Mouse (Mus musculus) urinary bladder, adult 18-20 months (tissue): ENCODE measurements around the gene Qrfp.

Source experiments
- DNase-seq, 2 experiments: peaks; one replicate each; pipeline ENCODE4 v3.0.0; 2022; ENCODE audit warnings: low spot score in 2 of 2, mixed read lengths in 2 of 2

Gene Qrfp

DNA sequence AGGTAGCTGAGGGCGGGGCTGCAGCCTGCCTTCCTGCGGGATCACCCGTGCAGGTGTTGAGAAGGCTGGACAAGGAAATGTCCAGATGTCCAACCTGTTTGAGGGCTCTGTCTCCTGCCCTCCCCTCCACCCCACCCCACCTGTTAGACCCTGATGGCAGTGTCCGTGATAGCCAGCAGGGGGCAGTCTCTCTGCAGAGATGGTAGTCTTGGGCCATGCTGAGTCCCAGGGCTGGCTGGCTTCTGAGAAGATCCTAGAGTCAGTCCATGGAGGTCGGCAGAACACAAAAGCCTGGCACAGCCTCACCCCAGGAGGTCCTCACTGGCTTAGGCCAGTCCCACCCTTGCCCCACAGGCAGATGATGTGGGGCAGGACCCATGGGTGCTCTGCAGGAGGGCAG, 5.0 kb upstream of the Qrfp start:
- no peak for DNase-seq

DNA sequence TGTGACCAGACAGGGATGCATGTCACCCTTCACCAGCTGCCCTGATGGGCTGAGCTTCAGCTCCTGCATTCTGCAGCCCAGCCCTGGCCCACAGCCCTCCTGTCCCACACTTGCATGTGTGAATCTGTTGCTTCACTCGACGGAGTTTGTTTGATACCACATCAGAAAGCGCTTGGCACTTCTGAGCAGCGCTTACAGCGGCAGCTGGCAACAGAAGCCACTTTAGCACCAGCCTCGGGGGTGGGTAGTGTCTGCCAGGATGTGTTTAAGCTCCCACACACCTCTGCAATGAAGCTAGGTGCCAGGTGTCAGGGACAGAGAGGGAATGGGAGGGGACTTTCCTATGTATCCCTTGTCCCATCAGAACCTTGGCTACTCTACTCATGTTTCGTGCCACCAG, 4.3 kb upstream of the Qrfp start:
- no peak for DNase-seq

DNA sequence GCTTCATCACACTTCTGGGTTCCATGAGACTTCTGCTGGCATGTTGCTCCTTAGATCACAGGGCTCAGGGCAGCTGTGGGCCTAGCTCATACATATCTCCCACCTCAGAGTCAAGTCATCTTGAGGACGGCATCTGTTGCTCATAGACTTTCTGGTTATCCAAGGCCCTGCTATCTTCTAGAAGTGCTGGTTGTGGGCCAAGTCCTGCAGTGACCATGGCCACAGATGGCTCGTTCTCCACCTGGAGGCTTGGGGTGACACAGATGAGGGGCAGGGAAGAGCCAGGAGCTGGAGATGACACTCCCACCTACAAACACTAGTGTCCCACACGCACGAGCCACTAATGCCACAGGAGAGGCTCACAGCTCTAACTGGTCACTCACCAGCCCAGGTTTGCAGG, 3.3 kb upstream of the Qrfp start:
- no peak for DNase-seq

DNA sequence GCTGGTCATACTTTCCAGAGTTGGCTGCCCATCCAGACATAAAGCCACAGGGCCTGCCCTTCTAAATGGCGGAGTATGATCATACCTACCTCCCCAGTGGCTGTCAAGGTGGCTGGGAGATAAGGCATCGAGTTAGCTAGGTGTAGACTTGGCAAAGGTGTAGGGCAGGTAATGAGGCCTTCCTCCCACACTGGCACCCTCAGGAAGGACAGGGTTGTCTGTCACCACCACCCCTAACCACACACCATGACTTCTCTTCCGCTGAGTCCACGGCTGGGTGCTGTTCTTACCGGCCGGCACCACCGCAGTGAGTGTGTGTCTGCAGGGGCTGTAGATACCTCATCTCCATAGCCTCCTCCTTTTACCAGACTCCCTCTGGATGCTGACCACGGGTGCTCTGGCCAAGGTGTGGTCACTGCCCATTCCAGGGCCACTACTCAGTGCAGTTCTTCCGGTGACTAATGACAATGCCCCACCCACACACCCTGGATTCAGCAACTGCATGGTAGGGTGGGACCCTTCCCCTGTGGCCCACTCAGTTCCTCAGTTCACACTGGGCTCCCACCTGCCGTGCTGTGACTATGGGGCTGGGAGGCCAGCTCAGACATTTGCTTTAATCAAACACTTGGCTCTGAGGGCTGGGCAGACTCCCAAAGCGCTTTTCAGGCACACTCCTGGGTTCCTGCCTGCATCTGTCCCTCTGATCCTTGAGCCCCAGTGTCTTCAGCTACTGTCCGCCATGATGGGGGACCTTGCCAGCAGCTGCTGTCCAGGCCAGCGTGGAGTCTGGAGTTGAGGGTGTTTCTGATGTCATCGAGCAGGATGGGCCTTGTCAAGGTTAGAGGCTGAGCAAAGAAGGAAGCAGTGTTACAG, 942 bp upstream of the Qrfp start:
- no peak for DNase-seq

GRCm38 (mm10) chr2:31809358-31809740, 1.0 kb downstream of the Qrfp start:
- DNase-seq, result no peak

GRCm38 (mm10) chr2:31808410-31809357, 1.7 kb downstream of the Qrfp start:
- no peak for DNase-seq

- DNase-seq, result no peak
Observed at GRCm38 (mm10) chr2:31806639-31807382, 3.6 kb downstream of the Qrfp start.

- DNase-seq, result peak in 1 of 2 experiments; percentile 40
Observed at GRCm38 (mm10) chr2:31803480-31803879, 6.9 kb downstream of the Qrfp start.

DNA sequence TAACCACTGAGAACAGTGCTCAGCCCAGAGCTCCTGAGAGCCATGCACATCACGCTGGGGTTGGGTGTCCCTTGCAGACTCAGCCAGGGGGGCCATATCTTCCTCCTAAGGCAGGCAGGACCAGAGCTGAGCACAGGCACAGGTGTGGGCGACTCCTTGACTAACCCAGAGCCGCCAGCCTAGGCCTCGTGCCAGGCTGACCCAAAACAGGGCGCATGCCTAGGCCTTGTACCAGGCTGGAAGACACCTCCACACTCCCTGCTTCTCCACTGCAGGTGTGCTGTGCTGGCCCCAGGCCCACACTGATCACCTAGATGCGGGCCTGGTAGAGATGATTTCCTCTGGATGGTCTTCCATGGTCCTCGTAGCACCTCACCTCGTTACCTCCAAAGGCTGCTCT, 7.6 kb downstream of the Qrfp start:
- no peak for DNase-seq

DNA sequence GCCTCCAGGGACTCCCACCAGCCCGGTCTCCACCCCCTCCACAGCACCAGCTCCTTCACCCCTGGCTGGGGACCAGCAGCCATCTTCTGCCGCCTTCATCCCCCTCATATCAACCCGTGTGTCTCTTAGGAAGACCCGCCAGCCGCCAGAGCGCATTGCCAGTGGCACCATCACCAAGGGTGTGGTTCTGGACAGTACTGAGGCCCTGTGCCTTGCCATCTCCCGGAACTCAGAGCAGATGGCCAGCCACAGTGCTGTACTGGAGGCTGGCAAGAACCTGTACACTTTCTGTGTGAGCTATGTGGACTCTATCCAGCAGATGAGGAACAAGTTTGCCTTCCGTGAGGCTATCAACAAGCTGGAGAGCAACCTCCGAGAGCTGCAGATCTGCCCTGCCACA, 9.0 kb downstream of the Qrfp start:
- DNase-seq, result no peak

DNA sequence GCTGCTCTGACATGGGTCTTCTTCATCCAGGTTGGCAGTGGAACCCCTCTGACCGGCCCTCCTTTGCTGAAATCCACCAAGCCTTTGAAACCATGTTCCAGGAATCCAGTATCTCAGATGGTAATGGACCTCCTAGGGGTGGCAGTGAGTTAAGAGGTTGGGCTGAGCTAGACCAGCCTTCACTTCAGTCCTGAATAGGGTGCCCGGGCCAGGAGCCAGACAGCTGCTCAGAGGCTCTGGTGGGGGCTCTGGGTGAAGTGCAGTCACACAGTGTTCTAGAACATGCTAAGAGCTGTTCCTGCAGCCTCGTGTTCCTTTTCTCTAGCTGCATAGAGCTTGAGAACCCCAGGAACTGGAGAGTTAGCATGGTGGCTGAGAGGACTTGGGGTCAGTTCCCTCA, 13.4 kb downstream of the Qrfp start:
- DNase-seq, result no peak

GRCm38 (mm10) chr2:31792611-31793010, 17.8 kb downstream of the Qrfp start:
- DNase-seq, result no peak

DNA sequence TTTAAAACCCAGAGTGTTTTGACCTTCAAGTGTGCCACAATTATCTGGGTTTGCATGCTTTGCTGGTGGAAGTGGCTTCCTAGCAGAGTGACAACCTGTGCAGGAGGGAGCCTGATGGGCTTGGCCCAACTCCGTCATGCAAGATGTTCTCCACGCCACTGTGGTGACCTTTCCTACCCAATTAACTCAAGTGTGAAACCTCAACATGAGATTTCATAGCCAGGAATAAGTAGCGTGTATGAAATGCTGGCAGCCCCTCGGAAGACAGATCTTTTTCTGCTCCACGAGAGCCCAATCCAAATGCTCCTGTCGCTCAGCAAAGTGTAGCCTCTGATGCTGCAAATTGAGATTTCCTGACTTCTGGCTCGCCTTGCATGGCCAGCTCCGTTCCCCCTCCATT, 19.1 kb downstream of the Qrfp start:
- DNase-seq, result no peak

- DNase-seq, result no peak
Observed at GRCm38 (mm10) chr2:31790728-31791251, 19.6 kb downstream of the Qrfp start.

- no peak for DNase-seq
Observed at GRCm38 (mm10) chr2:31789215-31789614, 21.2 kb downstream of the Qrfp start.

DNA sequence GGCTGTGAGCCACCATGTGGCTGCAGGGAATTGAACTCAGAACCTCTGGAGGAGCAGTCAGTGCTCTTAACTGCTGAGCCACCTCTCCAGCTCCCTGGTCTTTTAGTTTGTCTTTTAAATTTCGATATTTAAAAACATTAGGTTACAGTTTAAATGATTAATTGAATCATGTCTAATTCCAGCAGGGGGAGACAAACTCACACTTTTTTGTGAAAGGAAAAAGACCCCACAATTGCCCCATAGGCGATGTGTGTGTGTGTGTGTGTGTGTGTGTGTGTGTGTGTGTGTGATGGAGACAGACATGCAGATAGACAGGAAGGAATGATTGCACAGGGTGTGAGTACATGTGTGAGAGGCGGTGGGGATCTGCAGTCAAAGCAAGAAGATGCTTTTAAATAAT, 22.2 kb downstream of the Qrfp start:
- DNase-seq, result no peak

DNA sequence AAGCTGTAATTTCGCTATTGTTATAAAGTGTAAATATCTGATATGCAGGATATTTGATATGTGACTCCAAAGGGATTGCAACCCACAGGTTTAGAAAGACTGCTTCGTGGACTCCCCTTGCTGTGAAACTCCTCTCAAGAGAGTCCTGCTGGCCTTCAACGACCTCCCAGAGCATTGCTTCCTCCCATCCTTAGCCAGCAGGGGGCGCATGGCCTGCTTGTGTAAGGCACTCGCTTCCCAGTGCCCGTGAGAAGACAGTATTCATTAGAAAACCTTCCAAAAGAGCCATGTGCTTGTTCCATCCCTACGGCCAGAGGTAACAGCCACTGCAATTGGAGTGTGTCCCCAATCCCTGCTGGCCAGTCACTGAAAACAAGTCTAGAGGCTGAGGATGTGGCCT, 23.4 kb downstream of the Qrfp start:
- DNase-seq, result peak; percentile 42 to 59

DNA sequence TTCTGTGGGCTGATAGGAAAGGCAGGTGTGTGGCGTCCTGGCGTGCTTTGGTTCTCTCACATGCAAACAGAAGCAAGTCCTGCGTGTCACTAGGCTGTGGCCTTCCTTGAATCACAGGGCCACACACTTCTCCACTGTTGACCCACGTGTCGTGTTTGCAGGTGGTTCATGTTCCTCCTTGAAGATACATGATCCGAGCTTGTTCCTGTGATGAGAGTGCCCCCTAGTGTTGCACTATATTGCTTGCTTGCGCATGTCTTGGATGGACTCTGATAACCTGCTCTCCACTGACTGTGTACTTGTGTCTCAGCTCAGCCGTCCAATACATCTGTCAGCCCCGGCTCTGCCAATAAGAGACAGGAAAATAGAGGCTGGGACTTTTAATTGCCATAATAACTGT, 25.3 kb downstream of the Qrfp start:
- peak; percentile 52 to 65 for DNase-seq

- no peak for DNase-seq
Observed at GRCm38 (mm10) chr2:31782958-31783602, 27.3 kb downstream of the Qrfp start.

GRCm38 (mm10) chr2:31779258-31779657, 31.1 kb downstream of the Qrfp start:
- no peak for DNase-seq

GRCm38 (mm10) chr2:31776479-31776878, 33.9 kb downstream of the Qrfp start:
- DNase-seq, result no peak
